Mouse (Mus musculus) lung, postnatal 0 days (tissue): ENCODE results near the gene Rcc1.

Source experiments
- CTCF ChIP-seq: IDR thresholded peaks from 2 replicates; pipeline ENCODE4 v1.5.1; 2016; ENCODE audit warnings: antibody characterized with exemption, mild to moderate bottlenecking
- EP300 ChIP-seq: IDR thresholded peaks from 2 replicates; pipeline ENCODE4 v1.6.1; 2016; ENCODE audit warnings: antibody characterized with exemption, mild to moderate bottlenecking, control low read depth

GRCm38 (mm10) chr4:132397120-132397519, 43.7 kb upstream of the Rcc1 start:
- TF ChIP-seq CTCF = no peak
- no peak for TF ChIP-seq EP300
